Mouse (Mus musculus): ENCODE data around the gene Zfyve9.

DNA sequence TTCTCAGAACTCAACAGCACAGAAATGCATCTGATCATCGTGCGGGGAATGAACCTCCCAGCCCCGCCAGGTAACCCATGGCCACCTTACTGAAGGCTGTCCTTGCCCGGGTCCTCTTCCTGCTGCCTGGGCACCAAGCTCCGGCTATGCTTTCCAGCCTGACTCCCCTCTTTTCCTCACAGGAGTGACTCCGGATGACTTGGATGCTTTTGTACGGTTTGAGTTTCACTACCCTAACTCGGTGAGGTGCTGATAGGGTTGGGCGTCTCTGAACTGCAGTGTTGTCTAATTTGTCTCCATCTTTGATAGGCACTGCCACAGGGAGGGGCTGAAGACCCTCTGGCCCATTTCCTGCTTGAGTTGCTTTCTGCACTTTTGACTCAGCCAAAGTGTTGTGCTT, 150.5 kb downstream of the Zfyve9 start:
- no peak for TF ChIP-seq CTCF (IDR thresholded peaks at IDR 0.05; ENCODE audit: low read depth)
- no peak for TF ChIP-seq EP300 (IDR thresholded peaks at IDR 0.05; ENCODE audit: low read depth)

All from liver, postnatal 0 days (tissue).